Mouse (Mus musculus) heart, postnatal 36 days (tissue): ENCODE data around the gene Chac2. TPM values are rescaled to one million over a fixed set of nuclear protein-coding genes. Genes with fewer than 3 reads are reported as not detected.
"Not testable (repeated sequence)": the region's sequence is repeated elsewhere in the genome, so short reads cannot be mapped to it uniquely, and the experiment has no call there.

Experiments
- DNase-seq, 2 experiments: peaks; one replicate each; pipeline ENCODE4 v3.0.0; 2021 to 2022
- intact Hi-C: fragments of 180-260 bp; cut with DNase I; formaldehyde crosslinking; loops from one replicate; pipeline ENCODE4 v1.15.1; 2025
- total RNA-seq, 2 experiments: library from RNA; stranded (reverse); gene quantifications; 2 replicates each; pipeline ENCODE4 v1.2.3; 2021

The Chac2 gene
- total RNA-seq, result 10 to 100 TPM; 18.9 to 27.6 TPM

- intact Hi-C loops, result loop anchor here (2.0 kb wide), 1 partner anchor 31 kb away; the partner anchor contains the start of gene Erlec1
- peak; percentile 78 to 80 for DNase-seq
These were observed at the start of gene Chac2 for GRCm38 (mm10) chr11:30985877-30986624. Gene Chac2, minus strand, starts transcription at chr11:30986350.

DNA sequence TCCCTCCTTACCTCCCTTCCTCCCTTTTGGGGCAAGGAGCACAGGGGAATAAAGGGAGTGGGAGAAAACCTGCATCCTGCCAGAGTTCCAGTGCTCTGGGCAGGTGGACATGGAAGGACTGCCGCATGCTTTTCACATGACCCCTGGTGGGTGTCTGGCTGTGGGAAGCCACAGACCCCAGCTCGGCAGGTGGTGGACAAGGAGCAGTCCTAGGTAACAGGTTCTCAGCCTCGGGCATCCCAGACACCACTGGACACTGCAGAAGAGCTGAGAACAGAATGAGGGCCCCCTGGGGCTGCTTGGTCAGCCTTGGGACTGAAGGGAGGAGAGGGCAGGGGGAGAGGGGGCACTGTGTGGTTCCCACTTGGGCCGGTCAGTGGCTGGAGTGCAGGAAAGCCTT, 48.8 kb upstream of the Chac2 start:
- intact Hi-C loops, result no loop called here
- no peak for DNase-seq

DNA sequence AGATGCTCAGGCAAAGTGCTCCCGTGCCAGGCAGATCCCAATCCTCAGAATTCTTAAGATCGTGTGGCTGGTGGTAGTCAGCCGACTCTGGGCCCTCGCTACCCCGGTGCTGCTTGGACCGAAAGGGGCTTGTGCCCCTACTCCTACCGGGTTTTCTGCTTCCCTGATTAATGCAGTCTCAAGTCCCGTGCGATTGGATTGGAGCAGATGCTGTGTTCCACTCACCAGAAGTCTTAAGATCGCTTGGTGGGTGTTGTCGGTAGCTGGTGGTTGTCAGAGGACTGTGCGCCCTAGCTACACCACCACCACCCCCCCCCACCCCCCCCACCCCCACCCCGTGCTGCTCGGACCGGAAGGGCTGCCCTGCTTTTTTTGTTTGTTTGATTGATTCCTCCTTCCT, 31.3 kb upstream of the Chac2 start:
- intact Hi-C loops, result not testable (repeated sequence)

GRCm38 (mm10) chr11:31009668-31010067, 23.5 kb upstream of the Chac2 start:
- intact Hi-C loops, DNase-seq: not testable (repeated sequence)

More for the DNA sequence above, 31.3 kb upstream of the Chac2 start:
- DNase-seq, result not testable (repeated sequence)

GRCm38 (mm10) chr11:31001169-31001908, 15.2 kb upstream of the Chac2 start:
- intact Hi-C loops, result no loop called here
- no peak for DNase-seq

DNA sequence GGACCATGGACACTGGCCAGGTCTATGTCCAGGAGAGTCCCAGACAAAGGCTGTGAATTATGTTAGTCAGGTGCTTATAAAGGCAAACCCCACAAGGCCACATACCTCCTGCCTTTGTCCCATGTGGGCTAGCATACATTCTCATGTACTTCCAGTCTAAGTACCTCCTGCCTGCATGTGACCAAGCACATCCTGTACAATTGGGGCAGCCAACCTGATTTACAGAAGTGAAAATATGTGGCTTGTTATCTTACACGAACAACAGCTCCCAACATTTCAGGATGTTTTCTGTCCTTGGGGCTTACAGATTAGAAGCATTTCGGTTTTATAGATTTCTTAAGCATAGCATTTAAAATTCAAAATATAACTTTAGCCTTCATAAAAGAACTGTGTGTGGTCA, 13.9 kb upstream of the Chac2 start:
- DNase-seq, result no peak
- intact Hi-C loops, result no loop called here

- DNase-seq, result no peak
- intact Hi-C loops, result no loop called here
These were observed 12.6 kb upstream of the Chac2 start for GRCm38 (mm10) chr11:30998704-30999103.

DNA sequence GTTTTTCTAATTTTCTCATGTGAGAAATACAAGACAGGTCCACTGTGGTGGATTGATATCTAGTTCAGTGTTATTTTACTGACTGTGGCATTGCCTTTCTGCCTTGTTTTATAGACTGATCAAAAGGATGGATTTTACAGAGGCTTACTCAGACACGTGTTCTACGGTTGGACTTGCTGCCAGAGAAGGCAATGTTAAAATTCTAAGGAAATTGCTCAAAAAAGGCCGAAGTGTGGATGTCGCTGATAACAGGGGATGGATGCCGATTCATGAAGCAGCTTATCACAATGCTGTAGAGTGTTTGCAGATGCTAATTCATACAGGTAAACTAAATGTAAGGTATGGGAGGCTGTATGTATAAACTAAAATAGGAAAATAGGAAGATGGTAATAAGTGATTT, 12.0 kb upstream of the Chac2 start:
- intact Hi-C loops, result no loop called here
- no peak for DNase-seq

GRCm38 (mm10) chr11:30996670-30997069, 10.5 kb upstream of the Chac2 start:
- intact Hi-C loops, result no loop called here
- no peak for DNase-seq

DNA sequence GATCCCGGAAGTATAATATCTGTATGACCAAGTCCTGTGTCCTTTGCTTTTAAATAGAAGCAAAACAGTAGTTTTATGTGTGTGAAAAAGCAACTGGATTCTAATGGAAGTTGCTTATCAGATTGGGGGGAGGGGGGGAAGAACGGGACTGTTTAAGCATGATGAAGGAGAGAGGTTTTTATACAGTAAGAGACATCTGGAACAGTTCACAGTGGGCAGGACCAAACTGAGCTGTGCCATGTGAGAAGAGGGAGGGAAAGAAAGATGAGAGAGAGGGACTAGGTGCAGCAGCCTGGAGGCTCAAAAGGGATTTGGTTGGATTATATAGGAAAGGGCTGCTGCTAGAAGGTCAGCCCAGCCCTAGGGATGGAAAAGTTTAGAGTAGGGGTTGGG, 471 bp upstream of the Chac2 start:
- DNase-seq, result no peak
- intact Hi-C loops, result loop anchor here (2.0 kb wide), 1 partner anchor 32 kb away; the partner anchor contains the start of gene Erlec1

GRCm38 (mm10) chr11:30985237-30985636, 913 bp downstream of the Chac2 start:
- DNase-seq, result no peak
- intact Hi-C loops, result no loop called here

DNA sequence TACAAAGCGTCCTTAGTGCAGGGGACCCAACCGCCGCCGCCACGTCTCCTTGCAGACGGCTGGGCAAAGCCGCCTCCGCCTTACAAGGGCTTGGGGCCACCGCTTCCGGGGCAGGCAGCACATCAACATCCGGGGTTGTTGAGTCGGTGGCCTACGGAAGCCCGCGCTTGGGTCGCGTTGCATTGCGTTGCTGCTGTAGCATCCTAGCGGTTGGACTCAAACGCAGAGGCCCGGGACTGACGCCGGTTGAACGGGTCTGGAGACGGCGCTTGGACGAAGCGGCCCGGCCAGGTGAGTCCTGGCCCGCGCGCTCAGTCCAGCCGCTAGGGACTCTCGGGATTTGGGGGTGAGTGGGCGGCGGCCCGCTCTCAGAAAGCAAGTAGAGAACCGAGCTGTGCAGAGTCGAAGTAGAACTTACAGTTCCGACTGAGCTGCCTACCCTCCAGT, 31.8 kb downstream of the Chac2 start, which contains the start of gene Erlec1:
Gene Erlec1, minus strand, starts transcription at position 57 of the 447 bp plus-strand sequence.
- intact Hi-C loops, result loop anchor here (2.0 kb wide), 1 partner anchor 32 kb away; the partner anchor contains the start of gene Chac2
- peak; percentile 84 for DNase-seq

DNA sequence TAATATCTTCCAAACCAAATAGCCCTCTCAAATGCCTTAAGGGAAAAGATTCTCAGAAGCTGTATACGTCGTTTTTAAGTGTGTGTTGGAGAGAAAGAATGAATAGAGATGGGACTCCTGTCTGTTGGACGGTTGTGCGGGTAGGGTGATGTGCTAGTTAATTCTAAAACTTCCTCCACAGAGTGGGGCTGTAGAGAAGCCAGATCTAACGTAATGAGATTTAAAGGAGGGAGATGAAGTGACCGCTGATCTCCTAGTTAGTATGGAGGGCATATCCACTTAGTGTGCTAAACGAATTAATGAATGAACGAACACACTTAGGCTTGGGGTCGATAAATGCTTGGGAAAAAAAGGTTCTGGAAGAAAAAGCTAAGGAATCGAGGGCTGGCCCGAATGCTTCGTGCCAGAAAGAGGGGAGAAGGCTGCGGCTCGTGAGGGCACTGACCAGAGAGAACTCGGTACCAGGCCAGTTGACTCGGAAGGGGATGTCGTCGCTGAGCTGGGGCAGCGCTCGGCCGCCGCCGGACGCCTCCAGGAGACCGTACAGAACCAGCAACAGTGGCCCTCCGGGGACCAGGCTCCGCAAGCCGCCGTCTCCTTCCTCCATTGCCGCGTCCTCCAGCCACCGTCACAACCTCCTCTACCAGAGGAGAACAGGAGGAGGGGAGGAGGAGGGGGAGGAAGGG, 32.5 kb downstream of the Chac2 start:
- intact Hi-C loops, result loop anchor here (2.0 kb wide), 1 partner anchor 33 kb away; the partner anchor contains the start of gene Chac2
- DNase-seq, result peak; percentile 47 to 54

- intact Hi-C loops, result no loop called here
- DNase-seq, result no peak
These were observed 33.3 kb downstream of the Chac2 start for GRCm38 (mm10) chr11:30952829-30953228.

GRCm38 (mm10) chr11:30943522-30943921, 42.6 kb downstream of the Chac2 start:
- intact Hi-C loops, result no loop called here
- no peak for DNase-seq

GRCm38 (mm10) chr11:30928498-30928897, 57.7 kb downstream of the Chac2 start:
- intact Hi-C loops, result no loop called here
- DNase-seq, result no peak

GRCm38 (mm10) chr11:30928079-30928478, 58.1 kb downstream of the Chac2 start:
- intact Hi-C loops, result no loop called here
- DNase-seq, result no peak
